Mouse (Mus musculus) cortical plate, adult 2 months (tissue): ENCODE data around the gene Wdr83.

ENCODE experiments used
- CTCF ChIP-seq: fragments of 200-500 bp; IDR thresholded peaks from 2 replicates; pipeline ENCODE4 v1.5.1; 2011; ENCODE audit warnings: mild to moderate bottlenecking, control low read depth, low read length; ENCODE audit not compliant: insufficient read depth; ENCODE audit errors: extremely low read depth
- POLR2A ChIP-seq: fragments of 200-500 bp; IDR thresholded peaks from 2 replicates; pipeline ENCODE4 v1.6.1; 2011; ENCODE audit warnings: mild to moderate bottlenecking, low read length, control low read depth; ENCODE audit not compliant: insufficient read depth; ENCODE audit errors: extremely low read depth

DNA sequence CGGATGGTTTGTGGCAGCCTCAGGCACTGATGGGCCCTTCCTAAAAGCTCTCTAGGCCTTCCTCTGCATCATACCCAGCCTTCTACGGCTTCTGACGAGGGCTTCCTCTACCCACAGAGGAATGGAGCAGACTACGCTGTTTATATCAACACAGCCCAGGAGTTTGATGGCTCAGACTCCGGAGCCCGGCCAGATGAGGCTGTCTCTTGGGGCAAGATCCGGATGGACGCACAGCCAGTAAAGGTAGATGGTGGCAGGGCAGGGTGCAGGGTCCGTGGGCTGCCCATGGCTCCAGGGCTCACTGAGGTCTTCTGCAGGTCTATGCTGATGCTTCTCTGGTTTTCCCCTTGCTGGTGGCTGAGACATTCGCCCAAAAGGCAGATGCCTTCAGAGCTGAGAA lies 6.5 kb downstream of the Wdr83 start:
- no peak for TF ChIP-seq CTCF
- no peak for TF ChIP-seq POLR2A
